Mouse (Mus musculus) liver, adult 2 months (tissue): ENCODE results near the gene Taok3. TPM values are rescaled to one million over a fixed set of nuclear protein-coding genes. Genes with fewer than 3 reads are reported as not detected.
"Not testable (repeated sequence)": the region's sequence is repeated elsewhere in the genome, so short reads cannot be mapped to it uniquely, and the experiment has no call there.

Source experiments
- DNase-seq: peaks from one replicate; pipeline ENCODE4 v3.0.0-alpha.2; 2011; ENCODE audit warnings: low read depth, low spot score; ENCODE audit errors: extremely low read depth
- H3K27ac ChIP-seq: fragments of 200-500 bp; replicated peaks from 2 replicates; pipeline ENCODE4 v1.5.1; 2012; ENCODE audit warnings: low read depth, mild to moderate bottlenecking, control low read depth, inconsistent platforms, low read length; ENCODE audit not compliant: insufficient read depth
- H3K27me3 ChIP-seq: fragments of 200-500 bp; 2 replicates; pipeline ENCODE4 v1.6.1; 2012; ENCODE audit warnings: mild to moderate bottlenecking, moderate library complexity, low read length, inconsistent platforms; ENCODE audit not compliant: control insufficient read depth, insufficient read depth
- H3K36me3 ChIP-seq: fragments of 200-500 bp; 2 replicates; pipeline ENCODE4 v1.6.1; 2012; ENCODE audit warnings: low read length, inconsistent platforms; ENCODE audit not compliant: control insufficient read depth, insufficient read depth
- H3K4me1 ChIP-seq: fragments of 200-500 bp; 2 replicates; pipeline ENCODE4 v1.6.1; 2011; ENCODE audit warnings: low read length; ENCODE audit not compliant: control insufficient read depth, insufficient read depth
- H3K4me3 ChIP-seq: fragments of 200-500 bp; 2 replicates; pipeline ENCODE4 v1.5.1; 2011; ENCODE audit warnings: low read depth, mild to moderate bottlenecking, control low read depth, low read length, moderate library complexity; ENCODE audit not compliant: insufficient read depth
- H3K79me2 ChIP-seq: fragments of 200-500 bp; 2 replicates; pipeline ENCODE4 v1.6.1; 2012; ENCODE audit warnings: inconsistent platforms, mild to moderate bottlenecking, low read length, moderate library complexity; ENCODE audit not compliant: control insufficient read depth, insufficient read depth
- H3K9ac ChIP-seq: fragments of 200-500 bp; 2 replicates; pipeline ENCODE4 v1.6.1; 2012; ENCODE audit warnings: low read depth, mild to moderate bottlenecking, control low read depth, inconsistent platforms, low read length
- CTCF ChIP-seq: fragments of 200-500 bp; IDR thresholded peaks from 2 replicates; pipeline ENCODE4 v1.5.1; 2011; ENCODE audit warnings: low read depth, low read length, control low read depth
- POLR2A ChIP-seq: fragments of 200-500 bp; IDR thresholded peaks from 2 replicates; pipeline ENCODE4 v1.6.1; 2011; ENCODE audit warnings: low read length, control low read depth; ENCODE audit not compliant: insufficient read depth; ENCODE audit errors: extremely low read depth
- WGBS: fragments of 180-500 bp; shearing (Covaris S2); methylation state at CpG from one replicate; pipeline ENCODE4 v1.1.7; 2018; 5-methylcytosine and 5-hydroxymethylcytosine counted together
- polyA plus RNA-seq: library from polyadenylated mRNA; depleted of rRNA; stranded (reverse); fragments of >200 nt; gene quantifications from 2 replicates; pipeline ENCODE4 v1.2.3, GENCODE M21; 2012
- total RNA-seq: library from RNA; depleted of rRNA; stranded (reverse); fragments of >200 nt; gene quantifications from 2 replicates; pipeline ENCODE4 v1.2.3, GENCODE M21; 2014

Taok3 gene
- total and polyA plus RNA-seq, 2 experiments: 16.2 to 23.0 TPM

DNA sequence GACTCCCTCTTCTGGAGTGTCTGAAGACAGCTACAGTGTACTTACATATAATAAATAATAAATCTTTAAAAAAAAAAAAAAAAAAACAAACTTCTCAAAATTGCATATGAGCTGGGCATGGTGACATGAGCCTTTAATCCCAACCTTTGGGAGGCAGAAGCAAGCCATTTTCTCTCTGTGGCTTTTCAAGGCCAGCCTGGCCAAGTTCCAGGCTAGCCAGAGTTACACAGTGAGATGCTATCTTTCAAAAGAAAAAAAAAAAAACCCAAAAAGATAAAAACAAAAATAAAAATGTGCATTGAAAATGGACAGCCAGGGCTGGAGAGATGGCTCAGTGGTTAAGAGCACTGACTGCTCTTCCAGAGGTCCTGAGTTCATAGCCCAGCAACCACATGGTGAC is 169.7 kb downstream of the Taok3 start:
- Histone ChIP-seq H3K27ac (no peak overlapping the region), H3K9ac (no peak overlapping the region), H3K4me3 (no peak overlapping the region), H3K27me3 (no peaks in the 10 kb centered on the region), H3K79me2 (no peaks in the 10 kb centered on the region), H3K4me1 (peaks cover 18% of the 10 kb centered on the region), H3K36me3 (0 out of 2 replicates have a peak, but pooled peaks cover 3% of the 10 kb centered on the region)
- no peak for TF ChIP-seq CTCF
- TF ChIP-seq POLR2A: no peak
- no peak for DNase-seq

DNA sequence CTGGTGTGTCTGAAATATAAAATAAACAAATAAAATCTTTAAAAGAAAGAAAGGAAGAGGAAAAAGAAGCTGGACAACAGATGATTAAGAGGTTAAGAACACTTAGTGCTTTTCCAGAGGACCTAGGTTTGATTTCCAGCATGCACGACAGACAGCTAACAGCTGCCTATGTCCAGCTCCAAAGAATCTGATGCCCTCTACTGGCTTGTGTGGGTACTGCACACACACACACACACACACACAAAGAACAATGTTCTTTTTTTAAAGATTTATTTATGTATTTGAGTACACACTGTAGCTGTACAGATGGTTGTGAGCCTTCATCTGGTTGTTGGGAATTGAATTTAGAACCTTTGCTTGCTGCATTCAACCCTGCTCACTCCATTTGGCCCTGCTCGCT is 170.2 kb downstream of the Taok3 start:
- DNase-seq: no peak
- Histone ChIP-seq H3K4me3 (no peak overlapping the region), H3K79me2 (no peaks in the 10 kb centered on the region), H3K27me3 (no peaks in the 10 kb centered on the region), H3K9ac (no peak overlapping the region), H3K36me3 (no peaks in the 10 kb centered on the region), H3K4me1 (peaks cover 16% of the 10 kb centered on the region), H3K27ac (no peak overlapping the region)
- peak; percentile 21; the same call in 1 of the 2 replicates for TF ChIP-seq CTCF
- no peak for TF ChIP-seq POLR2A
- 94% methylated on average over 2 of the region's 2 CpGs for WGBS

DNA sequence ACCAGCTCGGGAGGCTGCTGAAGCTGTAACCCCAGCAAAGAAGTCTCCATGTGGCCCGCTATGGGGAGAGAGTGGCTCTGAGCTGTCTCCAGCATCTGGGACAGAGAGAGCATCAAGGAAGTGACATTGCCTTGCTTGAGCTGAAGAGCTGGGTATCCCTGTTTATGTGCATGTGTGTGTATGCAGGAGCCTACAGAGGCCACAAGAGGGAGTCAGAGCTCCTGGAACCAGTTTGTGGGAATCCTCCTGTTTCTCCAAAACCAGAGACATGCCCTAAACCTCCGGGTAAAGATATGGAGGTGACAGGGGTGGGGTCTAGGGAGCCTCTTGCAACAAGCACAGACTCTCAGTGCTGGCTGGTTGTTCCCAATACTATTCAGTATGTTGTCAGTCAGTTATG is 171.4 kb downstream of the Taok3 start:
- Histone ChIP-seq H3K4me1 (peaks cover 7% of the 10 kb centered on the region), H3K36me3 (no peaks in the 10 kb centered on the region), H3K79me2 (no peaks in the 10 kb centered on the region), H3K9ac (no peak overlapping the region), H3K4me3 (no peak overlapping the region), H3K27me3 (no peaks in the 10 kb centered on the region), H3K27ac (no peak overlapping the region)
- 81% methylated on average over 3 of the region's 3 CpGs for WGBS
- TF ChIP-seq CTCF: no peak; the same call in 1 of the 2 replicates
- no peak for TF ChIP-seq POLR2A
- no peak for DNase-seq

DNA sequence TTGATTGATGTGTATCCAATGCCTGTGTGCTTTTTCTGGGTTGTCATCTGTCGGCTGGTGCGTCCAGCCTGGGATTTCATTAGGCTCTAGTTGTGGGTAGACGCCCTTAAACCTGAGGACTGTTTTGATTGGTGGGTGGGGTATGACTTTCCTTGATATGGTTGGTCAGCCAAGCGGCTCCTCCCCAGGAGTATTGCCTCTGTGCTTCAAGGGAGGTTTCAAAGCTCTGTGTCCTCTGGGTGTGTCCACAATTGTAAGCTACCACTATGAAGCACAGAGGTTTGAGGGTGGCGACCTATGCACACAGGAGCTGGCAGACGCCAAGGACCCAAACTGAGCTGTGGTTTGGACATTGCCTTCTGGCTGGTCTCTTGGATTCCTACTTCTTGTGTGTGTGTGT is 172.6 kb downstream of the Taok3 start:
- WGBS: 61% methylated on average over 6 of the region's 6 CpGs
- Histone ChIP-seq H3K4me3 (no peak overlapping the region), H3K4me1 (peaks cover 7% of the 10 kb centered on the region), H3K9ac (no peak overlapping the region), H3K27me3 (no peaks in the 10 kb centered on the region), H3K27ac (no peak overlapping the region), H3K36me3 (no peaks in the 10 kb centered on the region), H3K79me2 (no peaks in the 10 kb centered on the region)
- TF ChIP-seq POLR2A (no peak), CTCF (no peak)
- DNase-seq: no peak

DNA sequence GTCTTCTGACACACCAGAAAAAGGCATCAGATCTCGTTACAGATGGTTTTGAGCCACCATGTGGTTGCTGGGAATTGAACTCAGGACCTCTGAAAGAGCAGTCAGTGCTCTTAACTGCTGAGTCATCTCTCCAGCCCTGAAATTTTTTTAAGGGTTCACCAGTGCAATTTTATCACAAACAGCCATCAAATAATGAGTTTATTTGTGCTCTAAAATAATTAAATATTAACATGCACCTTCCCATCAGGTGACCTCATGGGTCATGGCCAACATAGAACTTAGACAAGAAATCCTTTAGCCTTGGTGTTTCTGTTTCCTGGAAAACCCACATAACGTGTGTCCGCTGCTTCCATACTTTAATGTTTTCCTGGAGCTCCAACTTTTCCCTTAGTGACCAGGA is 173.8 kb downstream of the Taok3 start:
- not testable (repeated sequence) for H3K4me1 ChIP-seq, H3K36me3 ChIP-seq, H3K79me2 ChIP-seq, H3K9ac ChIP-seq, H3K4me3 ChIP-seq, DNase-seq, H3K27ac ChIP-seq, H3K27me3 ChIP-seq
- WGBS: 79% methylated on average over 3 of the region's 3 CpGs

DNA sequence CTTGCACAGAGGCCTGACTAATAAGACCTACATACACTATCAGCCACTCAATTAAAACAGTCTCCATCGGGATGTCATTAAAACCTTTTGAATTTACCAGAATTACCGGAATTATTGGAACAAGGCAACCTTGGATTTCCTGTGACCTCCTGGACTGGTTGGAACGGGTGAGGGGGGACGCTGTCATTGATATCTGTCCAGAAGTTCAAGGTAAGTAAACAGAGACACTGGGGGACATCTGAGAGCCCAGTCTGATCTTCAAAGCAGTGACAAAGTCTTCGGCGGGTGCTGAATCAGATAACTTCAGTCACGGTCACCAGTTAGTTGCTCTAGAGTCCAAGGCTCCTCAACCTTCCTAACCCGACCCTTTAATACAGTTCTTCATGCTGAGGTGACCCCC is 175.1 kb downstream of the Taok3 start:
- Histone ChIP-seq H3K27me3 (no peaks in the 10 kb centered on the region), H3K36me3 (no peaks in the 10 kb centered on the region)
- WGBS: 28% methylated on average over 8 of the region's 8 CpGs

More for the DNA sequence above, 175.1 kb downstream of the Taok3 start:
- H3K79me2 ChIP-seq: no peaks in the 10 kb centered on the region
- TF ChIP-seq POLR2A (no peak), CTCF (no peak)
- DNase-seq: peak; percentile 49
- H3K27ac ChIP-seq: no peak overlapping the region
- no peak overlapping the region for H3K4me3 ChIP-seq
- H3K9ac ChIP-seq: no peak overlapping the region
- peaks cover 2% of the 10 kb centered on the region; the same call in 1 of the 2 replicates for H3K4me1 ChIP-seq
